Comparison of ENCODE assay signal across 8 mouse cellular contexts in the genomic region with DNA sequence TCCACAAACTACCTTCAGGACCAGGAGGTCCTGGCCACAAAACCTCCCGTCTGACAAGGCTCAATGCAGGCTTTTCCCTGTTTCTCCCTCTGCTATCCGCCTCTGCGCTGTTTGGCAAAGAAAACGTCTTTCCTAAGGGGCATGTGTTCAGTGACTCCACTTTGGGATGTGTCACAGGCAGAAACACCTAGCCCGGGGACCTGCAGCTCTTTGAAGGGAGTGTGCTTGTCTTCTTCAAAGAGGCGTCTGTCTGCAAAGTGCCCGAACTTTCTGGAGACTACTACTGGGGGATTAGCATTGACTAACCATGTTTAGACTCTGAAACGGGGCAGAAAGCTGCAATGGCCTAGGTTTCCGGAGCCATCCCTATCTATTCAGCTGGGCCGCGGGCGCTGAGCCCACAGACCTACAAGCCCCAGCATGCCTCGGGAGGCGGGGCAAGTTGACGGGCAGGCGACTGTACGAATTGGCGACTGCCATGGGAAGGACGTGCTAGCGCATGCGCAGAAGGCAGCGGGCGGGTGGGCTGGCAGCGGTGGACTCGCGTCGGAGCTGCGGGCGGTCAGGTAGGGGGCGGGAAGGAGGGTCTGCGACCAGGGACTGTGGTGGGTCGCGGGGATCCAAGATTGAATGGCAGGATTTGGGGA. TPM values are rescaled to one million over a fixed set of nuclear protein-coding genes. Genes with fewer than 3 reads are reported as not detected.
A peak's percentile ranks its signal among the peaks of the same experiment; 100 is the strongest.
DNase-seq lines count a peak whose midpoint lies in the region; ATAC-seq lines count a peak whose summit lies in the region.

Gene Trim32 (plus strand): TSS at position 483 of the 647 bp plus-strand sequence.

- no peaks in the 10 kb centered on the region for H3K36me3 ChIP-seq in hindbrain, embryonic 12.5 days

- peak within 1 kb of the TSS; percentile 73 for H3K4me2 ChIP-seq in hindbrain, embryonic 12.5 days (replicated peaks)

- 3% methylated on average over 33 of the region's 33 CpGs for WGBS in hindbrain, embryonic 12.5 days

- H3K27me3 ChIP-seq in hindbrain, embryonic 12.5 days: no peaks in the 10 kb centered on the region

- peak; percentile 97 for DNase-seq in Muller cell, postnatal 12 days (ENCODE audit: inconsistent ontology term)
- DNase-seq in cerebellum, adult 9-10 months: peak; percentile 99
- DNase-seq in frontal cortex, postnatal 10 days (ENCODE audit: low spot score in 2 of 2): peak; percentile 96 to 99
- DNase-seq in layer of hippocampus, postnatal 14 days (ENCODE audit: low spot score in 2 of 2): peak; percentile 99 to 100
- peak; percentile 100 for DNase-seq in lung, postnatal 14 days
- DNase-seq in retina, adult 2 months (ENCODE audit: low read depth, low spot score): peak; percentile 91
- DNase-seq in thymus, postnatal 36 days: peak; percentile 98 to 100

- H3K9ac ChIP-seq in hindbrain, embryonic 12.5 days: peak within 1 kb of the TSS; percentile 84

- H3K27ac ChIP-seq in hindbrain, embryonic 12.5 days: peak within 1 kb of the TSS; percentile 77

- peak within 1 kb of the TSS; percentile 60 for H3K4me3 ChIP-seq in hindbrain, embryonic 12.5 days

- H3K9me3 ChIP-seq in hindbrain, embryonic 12.5 days (replicated peaks): no peaks in the 10 kb centered on the region

- peak; percentile 97 for ATAC-seq in hindbrain, embryonic 12.5 days (ENCODE audit: low FRiP score)

- peaks cover 20% of the 10 kb centered on the region for H3K4me1 ChIP-seq in hindbrain, embryonic 12.5 days

RNA-seq across cellular contexts. Expression of gene Trim32, which starts in this region (rescaled TPM):
- 86.1 and 92.1 TPM in 2 replicates for polyA plus RNA-seq in hindbrain, embryonic 12.5 days (2016; fragmentation: Nextera tagmentation; extraction: Ambion mirVana)
- total RNA-seq in layer of hippocampus, postnatal 14 days (2021): 100 to 1,000 TPM; 191 to 198 TPM

Comparison
In these comparisons a context has a peak if more than half of its experiments do, and no peak if none do; other contexts are left out.
1. Peak in every context shown above with its lines: DNase-seq, ATAC-seq, H3K4me3 ChIP-seq and H3K27ac ChIP-seq.